Mouse (Mus musculus) liver, postnatal 0 days (tissue): ENCODE measurements around the gene Clcn7. TPM values are rescaled to one million over a fixed set of nuclear protein-coding genes. Genes with fewer than 3 reads are reported as not detected.

Experiments used
- ATAC-seq: fragments of 200-750 bp; cut with Nextera tagmentation; 2 replicates; pipeline ENCODE4 v1.8.0; 2017; ENCODE audit warnings: mild to moderate bottlenecking, moderate library complexity
- DNase-seq: peaks from one replicate; pipeline ENCODE4 v3.0.0-alpha.2; 2016
- H3K27ac ChIP-seq: fragments of 300-500 bp; sonication (generic); 2 replicates; pipeline ENCODE4 v1.5.1; 2014; ENCODE audit warnings: antibody characterized with exemption, moderate library complexity, mild to moderate bottlenecking, low read depth
- H3K27me3 ChIP-seq: fragments of 300-500 bp; sonication (generic); 2 replicates; pipeline ENCODE4 v1.6.1; 2014; ENCODE audit warnings: low read length, control low read depth, mixed read lengths; ENCODE audit not compliant: insufficient read depth
- H3K36me3 ChIP-seq: fragments of 300-500 bp; sonication (generic); replicated peaks from 2 replicates; pipeline ENCODE4 v1.6.1; 2014; ENCODE audit warnings: mild to moderate bottlenecking, control low read depth, low read length, moderate library complexity, mixed read lengths; ENCODE audit not compliant: insufficient read depth
- H3K4me1 ChIP-seq: fragments of 300-500 bp; sonication (generic); 2 replicates; pipeline ENCODE4 v1.6.1; 2014; ENCODE audit warnings: antibody characterized with exemption, mild to moderate bottlenecking, control low read depth; ENCODE audit not compliant: insufficient read depth
- H3K4me2 ChIP-seq: fragments of 300-500 bp; sonication (generic); 2 replicates; pipeline ENCODE4 v1.6.1; 2014; ENCODE audit warnings: low read depth, mild to moderate bottlenecking, low read length, moderate library complexity, mixed read lengths
- H3K4me3 ChIP-seq: fragments of 300-500 bp; sonication (generic); 2 replicates; pipeline ENCODE4 v1.5.1; 2014; ENCODE audit warnings: low read depth, low read length
- H3K9ac ChIP-seq: fragments of 300-500 bp; sonication (generic); replicated peaks from 2 replicates; pipeline ENCODE4 v1.6.1; 2014; ENCODE audit warnings: mild to moderate bottlenecking, moderate library complexity
- H3K9me3 ChIP-seq: fragments of 300-500 bp; sonication (generic); 2 replicates; pipeline ENCODE4 v1.6.1; 2016; ENCODE audit warnings: mild to moderate bottlenecking, control low read depth, low read length, mixed read lengths
- CTCF ChIP-seq: sonication (generic); IDR thresholded peaks from 2 replicates; pipeline ENCODE4 v1.5.1; 2016; ENCODE audit warnings: antibody characterized with exemption, low read depth
- EP300 ChIP-seq: IDR thresholded peaks from 2 replicates; pipeline ENCODE4 v1.6.1; 2016; ENCODE audit warnings: antibody characterized with exemption, low read depth, mild to moderate bottlenecking
- WGBS: fragments of 180-500 bp; shearing (Covaris S2); extraction: QIAGEN DNeasy Blood & Tissue Kit; methylation state at CpG from one replicate; pipeline ENCODE4 v1.1.7; 2014; ENCODE audit not compliant: insufficient replicate concordance; 5-methylcytosine and 5-hydroxymethylcytosine counted together
- polyA plus RNA-seq: library from polyadenylated mRNA; unstranded; fragments of >200 nt; fragmentation: Nextera tagmentation; extraction: Ambion mirVana; gene quantifications from 2 replicates; pipeline ENCODE4 v1.2.1, GENCODE M21; 2015

The Clcn7 gene
- polyA plus RNA-seq, 1 experiment from 2014 or later = 8.6 TPM

DNA sequence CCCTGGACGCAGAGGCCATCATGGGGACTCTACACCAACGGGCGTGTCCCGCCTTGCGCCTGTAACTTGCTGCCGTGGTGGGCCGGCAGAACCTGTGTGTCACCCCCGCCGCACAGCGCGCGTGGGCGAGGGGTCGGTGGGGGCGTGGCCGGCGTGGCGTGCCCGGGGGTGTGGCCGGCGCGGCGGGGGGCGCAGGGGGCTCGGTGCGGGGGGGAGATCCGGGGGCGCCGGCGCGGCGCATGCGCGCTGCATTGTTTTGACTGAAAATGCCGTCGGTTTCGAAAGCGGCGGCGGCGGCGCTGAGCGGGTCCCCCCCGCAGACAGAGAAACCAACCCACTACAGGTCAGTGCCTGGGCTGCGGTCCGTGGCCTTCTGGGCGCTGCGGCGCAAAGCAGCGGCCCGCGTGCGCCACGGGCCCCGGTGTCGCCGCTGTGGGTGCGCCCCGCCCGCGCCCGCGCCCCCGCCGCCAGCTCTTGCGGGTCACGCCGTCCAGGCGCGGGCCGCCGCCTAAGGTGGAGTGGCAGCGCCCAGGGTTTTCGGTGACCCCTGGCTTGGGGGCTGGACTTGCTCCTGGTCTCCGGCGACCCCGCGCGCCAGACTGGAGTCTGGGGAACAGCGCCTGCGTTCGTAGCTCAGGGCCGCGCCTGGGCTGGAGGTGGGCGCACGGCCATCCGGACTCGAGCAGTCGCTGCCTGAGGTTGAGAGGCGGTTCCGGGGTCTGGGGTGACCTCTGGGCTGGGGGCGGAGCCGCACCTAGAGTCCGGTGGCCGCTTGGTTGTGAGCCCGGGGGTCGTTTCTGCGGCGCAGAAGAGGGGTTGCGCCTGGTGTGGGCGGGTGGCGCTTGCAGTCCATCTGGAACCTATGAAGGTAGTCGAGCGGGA is 55.2 kb downstream of the Clcn7 start, which contains the start of gene Unkl:
Unkl (plus strand) TSS at position 248 of the 882 bp plus-strand sequence.
- WGBS = under 1% methylated on average over 82 of the region's 104 CpGs

DNA sequence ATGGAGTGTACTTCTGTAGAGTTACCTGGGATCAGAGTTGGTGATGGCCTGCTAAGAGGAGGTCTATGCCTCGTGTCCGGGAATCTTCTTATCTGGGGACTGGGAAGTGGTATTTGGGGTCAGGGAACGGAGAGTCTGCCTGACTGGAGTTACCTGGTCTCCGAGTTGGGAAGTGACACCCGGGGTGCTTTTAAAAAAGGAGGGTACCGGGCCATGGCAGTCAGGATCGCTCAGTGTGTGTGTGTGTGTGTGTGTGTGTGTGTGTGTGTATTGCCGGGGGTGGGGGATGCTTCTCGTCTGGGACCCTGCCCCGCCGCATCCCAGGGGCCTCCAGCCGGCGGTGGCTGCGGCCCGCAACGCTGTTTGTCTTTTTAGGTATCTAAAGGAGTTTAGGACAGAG is 55.9 kb downstream of the Clcn7 start:
- H3K27ac ChIP-seq = peak overlapping the region; percentile 81; the same call in 1 of the 2 replicates
- peak overlapping the region; percentile 89 for H3K4me2 ChIP-seq
- peak overlapping the region; percentile 82 for H3K9ac ChIP-seq
- peaks cover 20% of the 10 kb centered on the region for H3K4me1 ChIP-seq
- H3K9me3 ChIP-seq = no peaks in the 10 kb centered on the region
- H3K4me3 ChIP-seq = peak overlapping the region; percentile 87
- peaks cover 6% of the 10 kb centered on the region; the same call in 1 of the 2 replicates for H3K36me3 ChIP-seq
- 7% methylated on average over 16 of the region's 16 CpGs for WGBS
- no peaks in the 10 kb centered on the region for H3K27me3 ChIP-seq
- DNase-seq (no peak), ATAC-seq (no peak)
- TF ChIP-seq CTCF = no peak
- no peak for TF ChIP-seq EP300

More for the DNA sequence above, 55.2 kb downstream of the Clcn7 start, which contains the start of gene Unkl:
- Histone ChIP-seq H3K36me3 (no peaks in the 10 kb centered on the region), H3K27me3 (no peaks in the 10 kb centered on the region), H3K27ac (peak within 1 kb of the TSS; percentile 81), H3K4me2 (peak within 1 kb of the TSS; percentile 89), H3K9me3 (no peaks in the 10 kb centered on the region), H3K9ac (peak within 1 kb of the TSS; percentile 82), H3K4me1 (peaks cover 27% of the 10 kb centered on the region), H3K4me3 (peak within 1 kb of the TSS; percentile 87)
- TF ChIP-seq EP300 = no peak
- no peak for TF ChIP-seq CTCF
- DNase-seq = peak; percentile 78
- peak; percentile 44 for ATAC-seq

DNA sequence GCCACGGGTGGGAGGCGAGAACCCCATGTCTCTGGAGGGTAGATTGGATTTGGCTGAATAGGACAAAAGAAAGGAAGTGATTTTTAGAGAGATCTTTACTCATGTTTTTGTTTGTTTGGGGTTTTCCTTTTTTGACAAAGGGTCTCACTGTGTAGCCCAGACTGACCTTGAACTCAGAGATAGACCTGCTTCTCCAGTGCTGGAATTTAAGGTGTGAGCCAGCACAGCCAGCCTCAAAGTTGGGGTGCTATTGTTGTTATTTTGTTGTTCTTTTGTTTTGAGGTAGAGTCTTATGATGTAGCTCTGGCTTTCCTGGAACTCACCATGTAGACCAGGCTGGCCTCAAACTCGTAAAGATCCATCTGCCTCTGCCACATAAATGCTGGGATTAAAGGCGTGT is 69.2 kb downstream of the Clcn7 start:
- WGBS = 84% methylated on average over 4 of the region's 4 CpGs
- no peak for DNase-seq
- Histone ChIP-seq H3K4me2 (no peak overlapping the region), H3K4me3 (no peak overlapping the region), H3K27me3 (no peaks in the 10 kb centered on the region), H3K36me3 (peaks cover 50% of the 10 kb centered on the region), H3K4me1 (no peaks in the 10 kb centered on the region), H3K9ac (no peak overlapping the region), H3K27ac (no peak overlapping the region), H3K9me3 (no peaks in the 10 kb centered on the region)
- ATAC-seq = no peak
- TF ChIP-seq CTCF = no peak
- no peak for TF ChIP-seq EP300

DNA sequence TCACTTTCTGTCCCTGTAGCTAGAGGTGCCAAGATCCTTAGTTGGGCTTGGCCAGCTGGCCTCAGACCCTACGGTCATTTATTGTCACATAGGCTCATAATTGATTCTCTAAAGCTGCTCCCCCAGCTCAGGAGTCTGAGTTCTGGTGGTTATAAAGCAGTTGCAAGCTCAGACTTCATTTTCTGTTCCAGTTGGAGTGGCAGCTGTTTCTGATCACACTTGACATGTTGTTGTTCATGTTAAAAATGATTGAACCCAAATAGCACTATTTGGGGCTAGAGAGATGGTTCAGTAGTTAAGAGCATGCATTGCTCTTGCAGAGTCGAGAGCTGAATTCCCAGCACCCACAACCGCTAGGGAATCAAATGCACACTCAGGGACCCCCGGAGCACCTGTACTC is 76.8 kb downstream of the Clcn7 start:
- no peak overlapping the region for H3K4me3 ChIP-seq
- ATAC-seq (no peak), DNase-seq (no peak)
- no peaks in the 10 kb centered on the region for H3K9me3 ChIP-seq
- H3K9ac ChIP-seq = no peak overlapping the region
- peaks cover 64% of the 10 kb centered on the region for H3K36me3 ChIP-seq
- no peaks in the 10 kb centered on the region for H3K4me1 ChIP-seq
- TF ChIP-seq CTCF (no peak), EP300 (no peak)
- WGBS = 85% methylated on average over 4 of the region's 4 CpGs
- no peak overlapping the region for H3K4me2 ChIP-seq
- no peaks in the 10 kb centered on the region for H3K27me3 ChIP-seq
- no peak overlapping the region for H3K27ac ChIP-seq

DNA sequence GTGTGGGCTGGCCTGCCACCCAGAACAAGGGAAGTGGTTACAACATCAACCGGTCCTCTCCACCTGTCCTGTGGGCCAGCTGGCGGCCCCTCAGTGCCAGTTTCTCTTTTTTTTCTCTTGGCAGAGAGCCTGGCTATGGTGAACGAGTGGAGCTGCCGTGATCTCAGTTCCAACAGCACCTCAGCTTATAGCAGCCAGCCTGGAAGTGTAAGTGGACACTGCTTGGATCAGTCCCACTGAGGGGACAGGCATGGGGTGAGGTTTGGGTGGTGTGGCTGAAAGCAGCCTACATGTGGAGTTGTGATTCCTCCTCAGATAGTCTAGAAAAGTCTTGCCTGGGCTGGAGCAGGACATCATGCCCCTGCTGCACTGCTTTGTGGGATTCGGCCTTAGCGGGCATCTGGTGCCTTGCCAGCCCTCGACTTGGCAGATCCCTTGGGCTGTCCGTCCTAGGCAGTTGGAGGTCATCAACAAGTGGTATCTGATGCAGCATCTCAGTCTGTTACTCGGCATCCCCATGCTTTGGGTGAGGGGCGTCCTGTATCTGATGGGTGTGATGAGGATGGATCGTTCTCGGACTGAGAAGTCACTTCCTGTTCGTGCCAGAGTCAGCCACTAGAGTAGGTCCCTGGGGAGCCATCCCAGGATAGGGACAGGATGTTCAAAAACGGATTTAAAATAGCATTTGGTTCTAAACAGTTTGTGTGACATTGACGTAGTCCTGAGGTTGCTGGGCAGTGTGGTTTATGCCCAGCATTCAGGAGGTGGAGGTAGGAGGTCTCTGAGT is 77.7 kb downstream of the Clcn7 start:
- Histone ChIP-seq H3K27ac (no peak overlapping the region), H3K4me1 (no peaks in the 10 kb centered on the region), H3K4me2 (no peak overlapping the region), H3K27me3 (no peaks in the 10 kb centered on the region), H3K9me3 (no peaks in the 10 kb centered on the region), H3K4me3 (no peak overlapping the region), H3K9ac (no peak overlapping the region), H3K36me3 (peaks cover 64% of the 10 kb centered on the region)
- no peak for DNase-seq
- TF ChIP-seq CTCF = no peak
- TF ChIP-seq EP300 = no peak
- 67% methylated on average over 15 of the region's 15 CpGs for WGBS
- no peak for ATAC-seq

DNA sequence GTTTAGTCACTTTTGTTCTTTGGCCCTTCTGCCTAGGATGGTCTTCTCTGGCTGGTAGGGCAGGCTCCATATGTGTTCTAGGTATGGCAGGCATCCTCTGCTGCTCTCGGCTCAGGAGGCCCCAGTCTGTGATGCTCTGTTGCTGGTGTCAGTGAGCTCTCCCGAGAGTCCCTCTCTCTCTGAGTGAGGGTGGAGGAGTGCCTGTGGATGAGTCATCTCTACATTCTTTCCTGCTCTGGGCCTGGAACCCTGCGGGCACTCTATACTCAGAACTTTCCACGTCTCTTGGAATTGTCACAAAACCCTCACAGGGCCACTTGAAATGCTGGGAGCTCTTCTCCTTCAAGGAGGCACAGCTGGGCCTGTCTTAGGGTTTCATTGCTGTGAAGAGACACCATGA is 78.5 kb downstream of the Clcn7 start:
- H3K9me3 ChIP-seq = no peaks in the 10 kb centered on the region
- no peak for ATAC-seq
- H3K4me2 ChIP-seq = no peak overlapping the region
- no peak overlapping the region for H3K27ac ChIP-seq
- no peaks in the 10 kb centered on the region for H3K4me1 ChIP-seq
- DNase-seq = no peak
- H3K27me3 ChIP-seq = no peaks in the 10 kb centered on the region
- H3K4me3 ChIP-seq = no peak overlapping the region
- no peak overlapping the region for H3K9ac ChIP-seq
- 75% methylated on average over 4 of the region's 4 CpGs for WGBS
- H3K36me3 ChIP-seq = peaks cover 66% of the 10 kb centered on the region
- TF ChIP-seq CTCF = no peak
- TF ChIP-seq EP300 = no peak

Other genes with a start within 250 kb of the Clcn7 start
- 41.5 and 46.4 TPM in 2 replicates for gene Nubp2, start 247.0 kb upstream of the Clcn7 start, polyA plus RNA-seq
- 43.5 and 45.5 TPM in 2 replicates for gene Spsb3, start 246.7 kb upstream of the Clcn7 start, polyA plus RNA-seq
- 11.3 and 11.9 TPM in 2 replicates for gene Eme2, start 238.3 kb upstream of the Clcn7 start, polyA plus RNA-seq
- 99.6 and 101 TPM in 2 replicates for gene Mrps34, start 238.3 kb upstream of the Clcn7 start, polyA plus RNA-seq
- 37.1 and 37.8 TPM in 2 replicates for gene Nme3, start 236.9 kb upstream of the Clcn7 start, polyA plus RNA-seq
- gene Mapk8ip3, start 196.4 kb upstream of the Clcn7 start, polyA plus RNA-seq = 4.0 and 4.5 TPM in 2 replicates
- gene Jpt2, start 172.7 kb upstream of the Clcn7 start, polyA plus RNA-seq = 22.4 and 25.1 TPM in 2 replicates
- gene Cramp1l, start 117.6 kb upstream of the Clcn7 start, polyA plus RNA-seq = 1.4 and 1.8 TPM in 2 replicates
- gene Ift140, start 117.3 kb upstream of the Clcn7 start, polyA plus RNA-seq = 36.9 and 42.7 TPM in 2 replicates
- gene Tmem204, start 49.8 kb upstream of the Clcn7 start, polyA plus RNA-seq = 8.3 and 9.4 TPM in 2 replicates
- gene Telo2, start 17.4 kb upstream of the Clcn7 start, polyA plus RNA-seq = 5.3 and 5.7 TPM in 2 replicates
- not detected in 2 replicates for gene Ptx4, start 12.6 kb upstream of the Clcn7 start, polyA plus RNA-seq
- gene Ccdc154, start 29.1 kb downstream of the Clcn7 start, polyA plus RNA-seq = not detected in 2 replicates
- not detected in 2 replicates for gene Gm38655, start 42.1 kb downstream of the Clcn7 start, polyA plus RNA-seq
- 15.6 and 15.8 TPM in 2 replicates for gene BC003965, start 51.2 kb downstream of the Clcn7 start, polyA plus RNA-seq
- gene Unkl, start 55.0 kb downstream of the Clcn7 start, polyA plus RNA-seq = 2.3 and 3.4 TPM in 2 replicates
- gene Gnptg, start 106.7 kb downstream of the Clcn7 start, polyA plus RNA-seq = 21.2 and 22.8 TPM in 2 replicates
- gene Tsr3, start 106.8 kb downstream of the Clcn7 start, polyA plus RNA-seq = 19.1 and 19.7 TPM in 2 replicates
- 0.54 and 0.58 TPM in 2 replicates for gene Baiap3, start 123.0 kb downstream of the Clcn7 start, polyA plus RNA-seq
- 155 and 164 TPM in 2 replicates for gene Ube2i, start 141.2 kb downstream of the Clcn7 start, polyA plus RNA-seq
- gene Prss34, start 165.0 kb downstream of the Clcn7 start, polyA plus RNA-seq = 11.1 and 15.4 TPM in 2 replicates
- gene Prss28, start 175.3 kb downstream of the Clcn7 start, polyA plus RNA-seq = not detected in 2 replicates
- gene Prss29, start 185.3 kb downstream of the Clcn7 start, polyA plus RNA-seq = not detected in 2 replicates
- gene Tpsab1, start 212.2 kb downstream of the Clcn7 start, polyA plus RNA-seq = 0.06 TPM in 1 of 2 replicates, not detected in the other
- gene Tpsb2, start 232.9 kb downstream of the Clcn7 start, polyA plus RNA-seq = 0.75 and 1.6 TPM in 2 replicates
- gene Tpsg1, start 235.9 kb downstream of the Clcn7 start, polyA plus RNA-seq = 0.21 TPM in 1 of 2 replicates, not detected in the other